Mouse (Mus musculus): ENCODE data around the gene Dclk2.
A peak's percentile ranks its signal among the peaks of the same experiment; 100 is the strongest.

Gene Dclk2

GRCm38 (mm10) chr3:86887512-86887911 is 33.1 kb downstream of the Dclk2 start:
- no peak for DNase-seq (ENCODE audit: low spot score)

- no peak for DNase-seq (ENCODE audit: low spot score)
These were observed 35.5 kb downstream of the Dclk2 start for GRCm38 (mm10) chr3:86885180-86885579.

- no peak for DNase-seq (ENCODE audit: low spot score)
These were observed 36.2 kb downstream of the Dclk2 start for GRCm38 (mm10) chr3:86884481-86884880.

GRCm38 (mm10) chr3:86883985-86884384 is 36.7 kb downstream of the Dclk2 start:
- no peak for DNase-seq (ENCODE audit: low spot score)

GRCm38 (mm10) chr3:86875912-86876311 is 44.7 kb downstream of the Dclk2 start:
- no peak for DNase-seq (ENCODE audit: low spot score)

- DNase-seq (ENCODE audit: low spot score) = peak; percentile 82
These were observed 47.5 kb downstream of the Dclk2 start for GRCm38 (mm10) chr3:86873092-86873600.

GRCm38 (mm10) chr3:86870952-86871351 is 49.7 kb downstream of the Dclk2 start:
- no peak for DNase-seq (ENCODE audit: low spot score)

GRCm38 (mm10) chr3:86870411-86870810 is 50.2 kb downstream of the Dclk2 start:
- DNase-seq (ENCODE audit: low spot score) = peak; percentile 69

- DNase-seq (ENCODE audit: low spot score) = no peak
These were observed 51.9 kb downstream of the Dclk2 start for GRCm38 (mm10) chr3:86868721-86869120.

- no peak for DNase-seq (ENCODE audit: low spot score)
These were observed 57.2 kb downstream of the Dclk2 start for GRCm38 (mm10) chr3:86863327-86864008.

- no peak for DNase-seq (ENCODE audit: low spot score)
These were observed 57.7 kb downstream of the Dclk2 start for GRCm38 (mm10) chr3:86862939-86863311.

GRCm38 (mm10) chr3:86862245-86862938 is 58.3 kb downstream of the Dclk2 start:
- no peak for DNase-seq (ENCODE audit: low spot score)

- no peak for DNase-seq (ENCODE audit: low spot score)
These were observed 60.9 kb downstream of the Dclk2 start for GRCm38 (mm10) chr3:86859791-86860190.

- no peak for DNase-seq (ENCODE audit: low spot score)
These were observed 62.0 kb downstream of the Dclk2 start for GRCm38 (mm10) chr3:86858699-86859098.

GRCm38 (mm10) chr3:86857833-86858398 is 62.7 kb downstream of the Dclk2 start:
- no peak for DNase-seq (ENCODE audit: low spot score)

GRCm38 (mm10) chr3:86852867-86853266 is 67.8 kb downstream of the Dclk2 start:
- DNase-seq (ENCODE audit: low spot score) = no peak

GRCm38 (mm10) chr3:86851131-86851530 is 69.5 kb downstream of the Dclk2 start:
- no peak for DNase-seq (ENCODE audit: low spot score)

- peak; percentile 71 for DNase-seq (ENCODE audit: low spot score)
These were observed 70.1 kb downstream of the Dclk2 start for GRCm38 (mm10) chr3:86850394-86851030.

- DNase-seq (ENCODE audit: low spot score) = no peak
These were observed 71.3 kb downstream of the Dclk2 start for GRCm38 (mm10) chr3:86849337-86849736.

- no peak for DNase-seq (ENCODE audit: low spot score)
These were observed 73.1 kb downstream of the Dclk2 start for GRCm38 (mm10) chr3:86847536-86847935.

- DNase-seq (ENCODE audit: low spot score) = no peak
These were observed 74.6 kb downstream of the Dclk2 start for GRCm38 (mm10) chr3:86846036-86846435.

GRCm38 (mm10) chr3:86845578-86845977 is 75.1 kb downstream of the Dclk2 start:
- DNase-seq (ENCODE audit: low spot score) = peak; percentile 24

All from adipocyte (in vitro differentiated cells).